Mouse (Mus musculus): ENCODE measurements around the gene Fh1. TPM values are rescaled to one million over a fixed set of nuclear protein-coding genes. Genes with fewer than 3 reads are reported as not detected.

Gene Fh1
- total RNA-seq, 4 experiments from 2014 or later: 106 to 187 (median 148) TPM

DNA sequence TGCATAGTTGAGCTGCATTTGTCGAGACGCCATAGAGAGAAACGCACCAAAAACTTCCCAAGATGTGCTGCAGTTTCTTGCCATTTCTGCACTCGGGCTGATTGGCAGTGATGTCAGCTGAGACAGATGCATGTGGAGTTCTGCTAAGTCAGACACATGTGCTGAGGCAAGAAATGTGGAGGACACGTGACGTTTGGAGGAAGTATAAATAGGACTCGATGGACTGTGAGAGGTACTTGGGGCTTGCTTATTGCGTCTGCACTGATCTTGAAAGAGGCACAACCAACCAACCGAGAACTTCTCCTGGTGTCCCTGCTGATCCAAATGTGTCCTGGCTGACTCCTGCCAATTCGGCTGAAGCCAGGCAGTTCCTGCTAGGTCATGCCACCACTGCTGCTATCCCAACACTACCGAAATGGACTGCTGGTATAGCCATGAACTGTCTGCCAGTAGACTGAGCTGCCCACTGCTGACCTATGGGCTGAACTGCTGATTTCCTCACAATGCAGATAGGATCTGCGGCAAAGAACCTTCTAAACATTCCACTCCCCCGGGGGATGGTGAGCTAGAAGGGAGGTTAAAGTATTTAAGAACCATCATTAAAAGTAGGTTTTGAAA lies 5.5 kb downstream of the Fh1 start, which contains the start of gene Kmo:
TSS of gene Kmo (plus strand) at position 568 of the 618 bp plus-strand sequence.
- DNase-seq: no peak

DNA sequence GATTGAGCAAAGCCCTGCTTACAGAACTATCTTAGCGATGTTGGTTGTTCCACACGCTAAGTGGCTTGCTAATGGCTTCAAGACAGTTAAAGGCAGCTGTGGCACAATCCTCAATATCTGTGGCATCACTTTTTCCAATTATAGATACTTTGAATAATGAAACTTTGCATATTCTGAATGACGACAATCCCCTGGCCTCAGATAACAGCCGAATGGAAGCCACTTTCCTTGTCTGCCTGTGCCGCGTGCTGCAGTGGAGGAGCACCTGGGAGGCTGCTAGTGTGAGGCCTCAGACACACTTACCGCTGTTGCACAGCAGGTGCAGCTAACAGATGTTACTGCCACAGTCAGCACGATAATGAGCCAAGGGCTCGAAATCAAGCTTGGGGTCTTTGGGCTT lies 10.4 kb downstream of the Fh1 start:
- no peak for DNase-seq

DNA sequence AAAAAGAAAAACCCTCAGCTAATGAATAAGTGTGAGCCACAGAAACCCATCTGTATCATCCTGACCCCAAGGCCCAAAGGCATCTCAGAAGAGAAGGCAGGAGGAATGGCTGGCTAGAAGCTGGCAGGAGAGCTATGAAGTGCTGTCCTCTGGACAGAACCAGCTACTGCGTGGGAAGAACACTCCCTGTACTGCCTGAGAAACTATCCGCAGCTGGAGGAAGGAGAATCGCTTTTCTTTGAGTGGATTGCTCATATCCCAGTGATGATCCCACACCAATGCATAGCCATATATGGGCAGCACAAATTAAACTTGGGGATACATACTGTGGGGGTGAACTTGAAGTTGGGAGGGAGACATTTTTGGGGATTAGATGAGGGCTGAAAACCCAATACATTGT lies 16.7 kb downstream of the Fh1 start:
- no peak for DNase-seq

DNA sequence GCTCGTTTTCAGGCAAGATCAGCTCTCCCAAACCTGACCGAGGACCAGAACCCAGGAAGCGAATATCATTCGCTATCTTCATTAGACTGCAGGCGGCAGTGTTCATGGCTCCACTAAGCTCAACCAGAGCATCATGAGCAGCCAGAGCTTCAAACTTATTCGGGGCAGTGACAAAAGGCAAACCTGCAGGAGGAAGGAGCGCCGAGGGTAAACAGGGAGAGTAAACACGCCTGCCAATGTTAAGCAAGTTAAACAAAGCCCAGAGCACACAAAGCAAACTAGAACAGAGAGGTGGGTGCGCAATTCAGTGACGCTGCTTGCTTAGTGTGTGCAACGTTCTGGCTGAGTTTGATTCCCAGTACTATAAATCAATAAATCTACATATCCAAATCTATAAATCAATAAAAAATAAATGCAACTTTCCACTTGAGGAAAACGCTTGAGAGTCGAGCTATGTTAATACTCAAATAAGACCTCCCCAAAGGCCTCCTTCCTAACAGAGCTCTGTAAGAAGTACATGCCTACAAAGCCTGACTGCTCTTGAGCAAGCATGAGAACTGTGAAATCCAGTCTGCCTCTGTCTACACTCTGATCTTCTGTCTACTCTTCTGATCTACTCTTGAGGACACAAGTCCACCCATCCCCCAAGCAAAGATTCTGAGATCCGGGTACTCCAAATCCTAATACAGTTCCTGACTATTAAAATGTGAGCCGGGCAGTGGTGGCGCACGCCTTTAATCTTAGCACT lies 17.4 kb downstream of the Fh1 start:
- DNase-seq: no peak

DNA sequence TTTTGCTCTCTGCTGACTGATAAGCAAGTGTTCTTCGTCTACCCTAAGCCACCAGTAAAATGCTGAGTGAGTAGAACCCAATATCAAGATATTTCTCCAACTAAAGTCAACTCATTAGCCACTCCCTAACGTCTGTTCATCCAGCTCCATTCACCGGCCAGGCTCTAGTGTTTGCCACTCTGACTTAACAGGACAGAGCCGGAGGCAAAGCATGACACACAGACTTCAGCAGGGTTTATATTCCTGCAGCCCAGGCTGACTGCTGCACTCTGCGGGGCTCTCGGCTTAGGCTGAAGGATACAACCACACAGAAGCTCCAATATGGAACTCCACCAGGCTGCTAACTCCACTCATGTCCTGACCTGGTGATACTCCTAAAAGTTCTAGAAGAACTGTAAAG lies 18.1 kb downstream of the Fh1 start:
- DNase-seq: no peak

DNA sequence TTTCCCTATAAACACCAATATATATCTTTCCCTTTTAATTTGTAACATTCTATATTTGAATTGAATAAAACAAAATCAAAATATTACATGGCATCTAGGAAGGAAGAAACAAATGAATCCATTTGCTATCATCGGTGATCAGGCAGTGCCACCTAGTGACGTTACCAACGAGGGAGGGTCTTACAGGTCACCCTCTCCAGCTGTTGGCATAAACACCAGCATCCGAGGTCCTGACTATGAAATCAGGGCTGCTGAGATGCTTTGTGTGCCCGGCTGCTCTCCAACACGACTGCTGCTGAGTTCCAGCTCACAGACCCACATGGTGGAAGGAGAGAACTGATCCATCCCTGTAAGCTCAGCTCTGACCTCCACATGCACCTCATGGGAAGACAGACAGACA lies 22.0 kb downstream of the Fh1 start:
- no peak for DNase-seq

DNA sequence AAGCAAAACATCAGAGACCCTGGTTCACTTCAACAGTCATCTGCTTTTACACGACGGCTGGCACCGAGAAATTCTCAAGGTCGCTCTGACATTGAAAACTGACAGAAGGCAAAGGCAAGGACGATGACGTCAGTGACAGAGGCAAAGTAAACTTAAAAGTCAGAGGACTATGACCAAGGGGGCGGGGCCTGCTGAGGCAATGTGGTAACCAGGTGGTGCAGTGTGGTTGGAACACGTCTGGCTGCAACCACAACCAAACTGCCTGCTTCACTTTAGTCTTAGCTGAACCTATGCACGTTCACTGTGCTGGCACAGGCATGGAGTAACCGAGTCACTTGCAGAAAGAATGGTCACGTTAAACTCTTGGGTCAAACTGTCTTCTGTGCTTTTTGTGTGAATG lies 23.2 kb downstream of the Fh1 start:
- DNase-seq: peak; percentile 19

DNA sequence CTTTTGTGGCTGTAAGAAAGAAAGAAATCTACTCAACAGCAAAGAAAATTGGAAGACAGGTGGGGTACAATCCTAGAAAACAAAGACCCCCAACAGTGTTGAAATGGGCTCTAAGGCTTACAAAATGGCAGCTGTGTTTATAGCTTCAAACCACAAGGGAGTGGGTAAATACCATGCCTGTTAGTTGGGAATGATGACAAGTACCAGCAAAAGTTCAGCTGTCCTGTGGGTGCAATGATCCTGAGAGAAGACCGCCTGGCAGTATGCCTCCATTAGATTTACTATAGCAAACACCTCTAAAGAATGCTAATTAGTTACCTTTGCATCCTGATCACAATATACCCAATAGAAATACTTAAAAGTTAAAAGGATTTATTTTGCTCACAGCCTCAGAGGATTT lies 32.6 kb downstream of the Fh1 start:
- DNase-seq: no peak

DNA sequence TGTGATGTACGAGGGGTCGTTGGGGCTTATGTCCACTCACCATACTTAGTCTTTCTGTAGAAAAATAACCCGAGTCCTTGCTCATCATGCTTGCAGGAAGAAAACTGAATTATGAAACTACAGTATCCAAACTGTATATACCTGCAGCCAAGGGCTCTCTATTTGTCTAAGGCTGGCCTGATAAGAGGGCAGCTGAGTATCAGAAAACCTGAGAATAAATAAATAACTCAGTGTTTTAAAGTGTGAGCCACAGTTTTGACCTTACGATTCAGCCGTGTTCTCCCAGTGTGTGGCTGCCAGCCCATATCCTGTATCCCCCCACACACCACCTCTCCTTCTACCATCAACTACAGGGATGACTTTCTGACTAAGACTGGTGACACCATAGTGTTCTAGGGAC lies 38.8 kb downstream of the Fh1 start:
- DNase-seq: no peak

DNA sequence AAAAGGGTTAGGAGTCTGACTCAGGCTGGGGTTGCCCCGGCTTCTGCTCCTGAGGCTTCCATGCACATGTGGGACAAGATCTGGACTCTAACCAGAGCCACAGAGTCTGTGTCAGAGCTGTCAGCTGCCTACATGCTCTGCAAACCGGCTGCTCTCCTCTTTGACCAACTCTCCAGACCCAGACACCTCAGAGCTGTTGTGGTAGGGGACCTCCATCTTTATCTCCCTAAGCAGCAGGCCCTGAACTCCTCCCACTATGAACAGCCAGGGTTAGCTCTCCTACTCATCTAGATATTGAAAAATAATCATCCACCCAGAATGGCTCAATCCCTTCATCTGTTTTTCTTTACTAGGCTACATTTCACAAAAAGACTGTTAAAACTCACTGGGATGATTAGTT lies 40.2 kb downstream of the Fh1 start:
- no peak for DNase-seq

DNA sequence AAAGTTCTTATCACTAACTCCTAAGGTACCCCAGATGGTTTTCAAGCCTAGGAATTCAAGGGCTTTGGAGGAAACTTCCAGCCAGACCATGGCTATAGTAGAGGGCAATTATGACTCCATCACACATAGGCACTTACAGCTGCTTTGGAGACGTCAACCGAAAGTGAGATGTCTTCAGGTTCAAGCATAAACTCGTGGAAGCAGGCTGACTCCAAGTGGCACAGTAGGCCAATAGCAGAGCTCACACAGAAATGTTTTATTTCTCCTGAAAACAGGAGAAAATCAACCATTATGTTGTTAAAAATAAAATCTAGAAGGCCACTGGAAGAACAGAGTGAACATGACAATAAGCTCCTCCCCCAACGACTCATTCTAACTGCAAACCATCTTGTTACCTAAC lies 42.6 kb downstream of the Fh1 start:
- no peak for DNase-seq

DNA sequence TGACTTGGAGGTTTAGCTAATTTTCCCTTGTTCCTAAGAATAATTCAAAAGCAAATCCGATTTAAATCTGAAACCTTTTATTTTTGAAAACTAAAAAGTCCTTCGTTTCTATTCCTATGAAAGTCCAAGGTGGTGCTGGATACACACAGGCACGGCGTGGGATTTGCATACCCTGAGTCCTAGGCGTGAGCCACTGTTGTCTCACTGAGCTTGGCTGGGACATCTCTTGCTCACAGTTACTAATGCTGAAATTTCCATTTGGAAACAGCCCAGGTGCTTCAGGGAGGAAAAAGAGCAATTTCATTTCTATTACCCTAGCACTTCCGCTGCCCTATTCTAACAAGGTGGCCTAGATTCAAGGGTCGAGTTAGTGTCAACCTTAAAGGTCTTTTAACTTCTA lies 45.1 kb downstream of the Fh1 start:
- no peak for DNase-seq

DNA sequence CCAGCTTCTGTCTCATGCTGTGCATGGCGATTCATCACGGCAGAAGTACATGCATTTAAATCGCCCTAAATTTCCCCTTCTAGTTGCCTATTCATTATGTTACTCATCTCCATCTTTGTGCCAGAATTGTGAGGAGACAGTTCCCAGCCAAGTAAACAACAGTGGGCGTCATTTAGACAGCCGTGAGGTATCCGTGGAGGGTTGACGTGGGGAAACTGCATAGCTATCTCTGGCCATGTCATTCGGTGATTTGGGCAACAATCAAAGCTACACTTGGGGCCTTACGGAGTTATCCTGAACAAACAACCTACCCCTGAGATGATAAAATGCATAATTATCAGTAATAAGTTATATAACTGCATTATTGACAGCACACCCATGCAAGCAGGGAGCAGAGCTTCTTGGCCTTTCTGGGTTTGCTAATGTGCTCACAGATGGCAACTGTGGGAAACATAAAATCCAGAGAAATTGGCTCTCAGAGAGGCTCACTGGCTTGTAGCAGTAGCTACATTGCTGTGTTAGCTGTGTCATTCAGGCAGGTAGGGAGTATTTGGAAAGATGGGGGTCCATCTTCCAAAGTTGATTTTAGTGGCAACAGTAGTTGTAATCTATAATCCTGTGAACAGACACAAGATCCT lies 45.7 kb downstream of the Fh1 start:
- DNase-seq: no peak

DNA sequence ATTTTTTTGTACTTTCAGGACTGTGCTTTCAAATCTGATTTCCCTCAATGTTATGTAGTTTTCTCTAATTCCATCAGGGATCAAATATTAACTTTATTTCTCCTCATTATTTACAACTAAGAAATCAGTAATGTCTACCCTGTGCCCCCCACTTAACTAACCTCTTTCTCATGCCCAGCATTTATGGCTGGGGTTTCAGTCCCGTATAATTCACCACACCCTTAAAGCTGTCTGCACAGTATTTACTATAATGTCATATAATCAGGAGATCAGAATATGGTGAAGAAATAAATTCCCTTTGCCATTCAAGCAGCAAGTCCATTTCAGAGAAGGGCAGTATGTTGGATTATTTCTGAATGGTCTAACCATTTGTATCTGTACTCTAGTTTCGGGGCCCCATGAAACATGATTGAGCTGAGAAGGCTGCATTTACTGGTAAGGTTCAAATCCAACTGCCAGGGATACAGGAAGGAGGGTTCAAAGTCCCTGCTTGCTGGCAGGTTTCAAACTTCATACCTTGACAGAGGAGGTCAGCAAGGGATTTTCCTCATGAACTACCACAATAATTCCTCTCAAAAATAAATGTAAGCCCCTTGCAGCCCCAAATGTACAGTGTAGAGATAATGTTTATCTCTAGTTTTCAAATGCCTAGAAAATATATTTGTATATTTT lies 46.9 kb downstream of the Fh1 start:
- DNase-seq: no peak

DNA sequence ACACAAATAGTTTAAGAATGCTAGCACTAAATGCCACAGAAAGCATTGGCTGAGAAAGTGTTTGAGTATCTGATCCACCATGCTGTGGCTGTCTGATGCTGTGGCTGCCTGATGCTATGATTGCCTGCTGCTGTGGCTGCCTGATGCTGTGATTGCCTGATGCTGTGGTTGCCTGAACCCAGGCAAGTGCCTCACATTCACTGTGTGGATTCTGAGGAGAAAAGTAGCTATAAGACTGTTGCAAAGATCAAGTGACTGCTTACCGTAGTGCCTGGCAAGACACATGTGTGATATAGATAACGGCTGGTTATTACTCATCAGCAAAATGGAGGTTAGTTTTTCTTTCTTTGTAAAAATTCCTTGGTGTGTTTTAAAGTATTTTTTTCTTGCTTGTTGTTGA lies 51.3 kb downstream of the Fh1 start:
- DNase-seq: no peak

DNA sequence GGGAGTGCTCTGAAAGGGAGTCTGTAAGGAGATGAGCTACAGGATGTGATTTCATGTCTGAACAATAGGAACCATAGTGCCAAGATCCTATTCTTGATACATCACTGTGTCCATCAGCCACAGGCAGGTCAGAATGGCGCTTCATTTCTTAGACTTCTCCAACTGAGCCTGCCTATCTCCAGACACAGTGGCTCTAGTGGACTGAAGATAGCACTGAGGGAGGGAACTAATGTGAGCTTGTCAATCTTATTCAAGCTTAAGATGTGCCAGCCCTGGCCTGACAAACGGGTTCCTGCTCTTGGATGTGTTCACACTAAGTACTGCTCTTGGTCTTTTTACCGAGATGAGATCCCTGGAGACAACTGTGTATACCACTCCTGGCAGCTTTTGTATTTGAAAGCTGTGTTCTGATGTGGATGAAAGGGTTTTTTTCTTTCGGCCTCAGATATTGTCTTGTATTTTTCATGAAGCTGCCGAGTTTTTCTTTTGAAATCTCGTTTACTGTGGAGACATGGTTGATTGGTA lies 59.8 kb downstream of the Fh1 start:
- no peak for DNase-seq

DNA sequence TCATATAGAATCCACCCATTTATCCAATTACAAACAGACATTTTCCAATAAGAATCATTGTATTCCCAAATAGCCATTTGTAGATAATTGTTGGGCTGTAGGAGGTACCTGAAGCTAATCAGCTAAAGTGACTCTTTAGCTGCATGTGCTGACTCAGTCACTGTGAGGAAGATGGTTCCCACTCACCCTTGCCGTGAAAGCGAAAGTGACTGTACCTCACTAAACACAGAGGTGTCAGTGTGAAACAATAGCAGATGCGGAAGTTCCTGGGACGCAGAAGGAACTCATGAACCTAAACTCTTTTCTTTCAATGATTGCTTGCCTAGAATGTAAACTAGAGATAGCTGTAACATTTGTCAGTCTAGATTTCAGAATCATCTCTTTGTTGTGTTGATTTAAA lies 61.1 kb downstream of the Fh1 start:
- DNase-seq: no peak

DNA sequence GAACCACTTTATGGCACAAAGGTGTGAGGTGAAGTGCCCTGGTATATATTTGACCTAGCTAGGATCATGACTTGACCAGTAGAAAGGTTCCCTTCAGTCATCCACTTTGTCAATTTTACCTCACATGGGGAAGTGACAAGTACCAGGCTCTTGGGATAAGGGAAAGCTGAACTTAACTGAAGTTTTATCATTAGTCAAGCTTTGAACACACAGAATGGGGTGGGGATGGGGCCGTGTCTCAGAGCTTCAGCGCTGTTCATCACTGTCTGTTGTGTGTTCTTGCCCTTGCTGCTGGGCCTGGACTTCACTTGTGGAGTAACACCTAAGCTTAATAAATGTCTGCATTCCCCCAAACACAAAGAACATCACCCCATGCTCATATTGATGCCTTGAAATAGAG lies 63.1 kb downstream of the Fh1 start:
- DNase-seq: no peak

DNA sequence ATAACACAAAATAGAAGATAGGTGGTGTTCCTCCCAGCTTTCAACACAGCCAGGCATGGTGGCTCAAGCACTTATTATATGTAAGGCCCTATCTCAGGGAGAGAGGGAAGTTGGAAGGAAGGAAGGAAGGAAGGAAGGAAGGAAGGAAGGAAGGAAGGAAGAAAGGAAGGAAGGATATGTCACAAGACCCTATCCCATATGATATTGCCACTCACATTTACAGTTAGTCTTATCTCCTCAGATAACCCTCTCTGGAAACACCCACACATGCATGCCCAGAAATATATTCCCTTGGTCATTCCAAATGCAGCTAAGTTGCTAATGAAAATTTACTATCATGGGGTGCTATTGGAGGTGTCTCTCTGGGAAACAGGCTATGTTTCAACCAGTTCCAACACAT lies 63.6 kb downstream of the Fh1 start:
- DNase-seq: no peak

DNA sequence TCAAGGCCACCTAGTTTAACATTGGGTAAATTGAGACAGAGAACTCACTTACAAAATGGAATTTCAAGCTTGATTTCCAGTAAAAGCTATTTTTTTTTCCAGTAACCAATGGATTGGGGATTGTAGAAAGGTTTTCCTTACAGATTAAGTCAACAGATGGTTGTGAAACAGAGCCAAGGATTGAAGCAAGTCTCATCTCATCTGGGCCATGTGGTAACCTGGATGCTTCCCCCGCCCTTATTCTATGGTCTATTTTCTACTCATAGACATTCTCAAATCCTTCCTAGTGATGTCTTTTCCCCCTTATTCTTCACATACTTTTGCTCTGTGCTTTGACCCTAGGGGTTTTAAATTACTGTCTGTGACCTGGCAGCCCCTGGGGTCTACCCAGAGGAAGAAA lies 70.8 kb downstream of the Fh1 start:
- DNase-seq: no peak

DNA sequence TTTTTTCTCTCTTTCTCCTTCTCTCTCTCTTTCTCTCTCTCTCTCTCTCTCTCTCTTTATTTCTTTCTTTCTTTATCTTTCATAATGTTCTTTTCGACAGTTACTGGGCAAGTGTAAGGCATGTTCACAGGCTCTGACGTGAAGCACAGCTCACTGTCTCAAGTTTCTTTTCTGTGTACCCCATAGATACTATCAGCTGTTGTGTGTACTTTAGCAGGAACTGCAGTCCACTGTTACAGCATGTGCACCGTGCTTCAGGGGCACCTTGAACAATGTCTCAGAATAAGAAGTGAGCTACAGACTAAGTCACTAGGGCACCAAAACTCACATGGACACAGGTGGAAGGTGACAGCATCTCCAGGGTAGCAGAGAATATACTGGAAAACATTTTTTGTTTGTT lies 73.0 kb downstream of the Fh1 start:
- DNase-seq: no peak

DNA sequence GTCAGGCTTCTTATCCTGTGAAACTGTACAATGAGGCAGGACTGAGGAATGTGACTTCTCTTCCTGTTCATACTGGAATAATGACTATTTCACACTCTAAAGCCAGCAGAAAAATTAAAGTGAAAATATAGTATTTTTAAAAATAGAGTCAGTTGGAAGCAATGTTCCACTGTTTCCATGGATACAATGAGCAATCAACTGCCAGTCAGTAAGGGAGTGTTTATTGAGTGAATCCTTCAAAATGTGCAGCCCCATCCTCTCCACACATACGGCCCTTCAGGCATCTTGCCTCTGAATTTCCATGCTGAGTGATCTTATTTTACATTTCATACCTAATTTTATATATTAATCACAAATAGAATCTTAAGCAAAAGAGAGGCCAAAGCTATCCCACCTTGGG lies 74.8 kb downstream of the Fh1 start:
- DNase-seq: no peak

All from adrenal gland, adult 8-10 months (tissue).